Mouse (Mus musculus) cerebellum, adult 2 months (tissue): ENCODE results near the gene Prn.

Experiments
- CTCF ChIP-seq: fragments of 200-500 bp; IDR thresholded peaks from 2 replicates; pipeline ENCODE4 v1.5.1; 2011; ENCODE audit warnings: low read depth, mild to moderate bottlenecking, control low read depth, low read length, moderate library complexity, borderline replicate concordance; ENCODE audit not compliant: insufficient read depth
- POLR2A ChIP-seq: fragments of 200-500 bp; IDR thresholded peaks from 2 replicates; pipeline ENCODE4 v1.6.1; 2011; ENCODE audit warnings: low read length, control low read depth, borderline replicate concordance; ENCODE audit not compliant: insufficient read depth

DNA sequence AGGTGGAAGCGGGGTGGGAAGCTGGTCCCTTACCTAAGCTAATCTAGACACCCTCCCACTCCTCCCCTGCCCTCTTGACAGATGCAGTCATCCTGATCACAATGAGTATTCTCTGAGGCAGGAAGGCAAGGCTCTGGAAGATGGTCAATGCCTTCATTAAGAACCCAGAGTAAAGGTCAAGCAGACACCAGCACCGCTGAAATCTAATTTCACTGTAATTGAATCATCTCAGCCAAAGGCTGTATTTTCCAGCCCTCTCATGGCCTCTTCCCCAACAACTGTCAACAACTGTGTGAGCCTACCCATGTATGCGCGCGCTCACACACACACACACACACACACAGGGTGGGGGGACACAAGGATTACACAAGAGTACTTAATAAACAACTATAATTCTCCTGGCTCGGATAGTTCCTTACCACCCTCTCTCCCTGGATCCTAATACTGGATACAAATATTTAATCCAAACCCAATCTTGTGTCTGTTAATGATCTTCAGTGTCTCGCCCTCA is 1.4 kb upstream of the Prn start:
- TF ChIP-seq POLR2A = no peak
- no peak for TF ChIP-seq CTCF
